Mouse (Mus musculus) thymus, adult 2 months (tissue): ENCODE data around the gene Zdhhc23. TPM values are rescaled to one million over a fixed set of nuclear protein-coding genes. Genes with fewer than 3 reads are reported as not detected.

Experiments used
- DNase-seq: peaks from one replicate; pipeline ENCODE4 v3.0.0; 2021
- H3K27ac ChIP-seq: fragments of 200-500 bp; 2 replicates; pipeline ENCODE4 v1.5.1; 2012; ENCODE audit warnings: low read length, control low read depth; ENCODE audit not compliant: control insufficient read depth, insufficient read depth
- H3K27me3 ChIP-seq: fragments of 200-500 bp; 2 replicates; pipeline ENCODE4 v1.6.1; 2012; ENCODE audit warnings: mild to moderate bottlenecking, low read length, moderate library complexity, mixed read lengths; ENCODE audit not compliant: control insufficient read depth, insufficient read depth
- H3K36me3 ChIP-seq: fragments of 200-500 bp; 2 replicates; pipeline ENCODE4 v1.6.1; 2012; ENCODE audit warnings: mild to moderate bottlenecking, low read length, moderate library complexity; ENCODE audit not compliant: control insufficient read depth, insufficient read depth
- H3K4me1 ChIP-seq: fragments of 200-500 bp; replicated peaks from 2 replicates; pipeline ENCODE4 v1.6.1; 2012; ENCODE audit warnings: low read length; ENCODE audit not compliant: control insufficient read depth, insufficient read depth
- H3K4me3 ChIP-seq: fragments of 200-500 bp; 2 replicates; pipeline ENCODE4 v1.5.1; 2012; ENCODE audit warnings: mild to moderate bottlenecking, low read length, control low read depth, moderate library complexity; ENCODE audit not compliant: control insufficient read depth, insufficient read depth
- CTCF ChIP-seq: fragments of 200-500 bp; IDR thresholded peaks from 2 replicates; pipeline ENCODE4 v1.5.1; 2012; ENCODE audit warnings: mild to moderate bottlenecking, control low read depth, low read length, moderate library complexity, borderline replicate concordance; ENCODE audit not compliant: control insufficient read depth, poor library complexity, insufficient read depth; ENCODE audit errors: extremely low read depth
- POLR2A ChIP-seq: fragments of 200-500 bp; IDR thresholded peaks from 2 replicates; pipeline ENCODE4 v1.6.1; 2012; ENCODE audit warnings: mild to moderate bottlenecking, low read length, control low read depth, moderate library complexity; ENCODE audit not compliant: control insufficient read depth, poor library complexity, insufficient read depth; ENCODE audit errors: extremely low read depth
- WGBS: fragments of 180-500 bp; shearing (Covaris S2); methylation state at CpG from one replicate; pipeline ENCODE4 v1.1.7; 2018; 5-methylcytosine and 5-hydroxymethylcytosine counted together
- polyA plus RNA-seq: library from polyadenylated mRNA; depleted of rRNA; stranded (reverse); fragments of >200 nt; gene quantifications from 2 replicates; pipeline ENCODE4 v1.2.3, GENCODE M21; 2012

Zdhhc23 gene
- polyA plus RNA-seq, 1 experiment, result 1.9 TPM

- no peak overlapping the region for H3K27ac ChIP-seq
- H3K36me3 ChIP-seq, result no peaks in the 10 kb centered on the region
Observed at GRCm38 (mm10) chr16:43935367-43935766, 44.2 kb downstream of the Zdhhc23 start.

GRCm38 (mm10) chr16:43934856-43935255, 44.7 kb downstream of the Zdhhc23 start:
- H3K4me3 ChIP-seq, result no peak overlapping the region
- 96% methylated on average over 8 of the region's 8 CpGs for WGBS
- no peak for DNase-seq

More at GRCm38 (mm10) chr16:43935367-43935766, 44.2 kb downstream of the Zdhhc23 start:
- DNase-seq, result no peak
- H3K4me3 ChIP-seq, result no peak overlapping the region
- H3K27me3 ChIP-seq, result no peaks in the 10 kb centered on the region
- 82% methylated on average over 3 of the region's 3 CpGs for WGBS
- H3K4me1 ChIP-seq, result no peaks in the 10 kb centered on the region
- no peak for TF ChIP-seq CTCF
- TF ChIP-seq POLR2A, result no peak

GRCm38 (mm10) chr16:43933041-43933440, 46.5 kb downstream of the Zdhhc23 start:
- WGBS, result 94% methylated on average over 6 of the region's 6 CpGs
- H3K27me3 ChIP-seq, result no peaks in the 10 kb centered on the region
- no peaks in the 10 kb centered on the region for H3K4me1 ChIP-seq
- no peak overlapping the region for H3K27ac ChIP-seq
- DNase-seq, result no peak
- no peak overlapping the region for H3K4me3 ChIP-seq
- no peaks in the 10 kb centered on the region for H3K36me3 ChIP-seq
- TF ChIP-seq POLR2A (no peak), CTCF (no peak)

More at GRCm38 (mm10) chr16:43934856-43935255, 44.7 kb downstream of the Zdhhc23 start:
- Histone ChIP-seq H3K36me3 (no peaks in the 10 kb centered on the region), H3K4me1 (no peaks in the 10 kb centered on the region), H3K27me3 (no peaks in the 10 kb centered on the region), H3K27ac (no peak overlapping the region)
- TF ChIP-seq POLR2A (no peak), CTCF (no peak)

GRCm38 (mm10) chr16:43932319-43932718, 47.3 kb downstream of the Zdhhc23 start:
- Histone ChIP-seq H3K4me3 (no peak overlapping the region), H3K27ac (no peak overlapping the region), H3K36me3 (no peaks in the 10 kb centered on the region), H3K27me3 (no peaks in the 10 kb centered on the region), H3K4me1 (no peaks in the 10 kb centered on the region)
- no peak for TF ChIP-seq POLR2A
- TF ChIP-seq CTCF, result no peak
- 92% methylated on average over 7 of the region's 7 CpGs for WGBS
- DNase-seq, result no peak

- DNase-seq, result no peak
- H3K36me3 ChIP-seq, result no peaks in the 10 kb centered on the region
- TF ChIP-seq CTCF (no peak), POLR2A (no peak)
- no peaks in the 10 kb centered on the region for H3K4me1 ChIP-seq
- no peaks in the 10 kb centered on the region for H3K27me3 ChIP-seq
- H3K27ac ChIP-seq, result no peak overlapping the region
- H3K4me3 ChIP-seq, result no peak overlapping the region
- WGBS, result 95% methylated on average over 3 of the region's 3 CpGs
Observed at GRCm38 (mm10) chr16:43931502-43931901, 48.1 kb downstream of the Zdhhc23 start.

- Histone ChIP-seq H3K4me3 (no peak overlapping the region), H3K36me3 (no peaks in the 10 kb centered on the region), H3K4me1 (no peaks in the 10 kb centered on the region), H3K27ac (no peak overlapping the region), H3K27me3 (no peaks in the 10 kb centered on the region)
- TF ChIP-seq POLR2A (no peak), CTCF (no peak)
- DNase-seq, result no peak
Observed at GRCm38 (mm10) chr16:43930577-43930976, 49.0 kb downstream of the Zdhhc23 start.

- H3K36me3 ChIP-seq, result no peaks in the 10 kb centered on the region
- no peak within 1 kb of the TSS for H3K27ac ChIP-seq
- 93% methylated on average over 6 of the region's 6 CpGs for WGBS
- TF ChIP-seq POLR2A (no peak), CTCF (no peak)
- no peak for DNase-seq
- H3K4me1 ChIP-seq, result no peaks in the 10 kb centered on the region
- H3K27me3 ChIP-seq, result no peaks in the 10 kb centered on the region
- no peak within 1 kb of the TSS for H3K4me3 ChIP-seq
Observed at GRCm38 (mm10) chr16:43926341-43926859, 53.2 kb downstream of the Zdhhc23 start, which contains the start of gene Qtrt2. Qtrt2 (minus strand) TSS chr16:43926809.
